ENCODE assay signal across 9 mouse cellular contexts in the genomic region with DNA sequence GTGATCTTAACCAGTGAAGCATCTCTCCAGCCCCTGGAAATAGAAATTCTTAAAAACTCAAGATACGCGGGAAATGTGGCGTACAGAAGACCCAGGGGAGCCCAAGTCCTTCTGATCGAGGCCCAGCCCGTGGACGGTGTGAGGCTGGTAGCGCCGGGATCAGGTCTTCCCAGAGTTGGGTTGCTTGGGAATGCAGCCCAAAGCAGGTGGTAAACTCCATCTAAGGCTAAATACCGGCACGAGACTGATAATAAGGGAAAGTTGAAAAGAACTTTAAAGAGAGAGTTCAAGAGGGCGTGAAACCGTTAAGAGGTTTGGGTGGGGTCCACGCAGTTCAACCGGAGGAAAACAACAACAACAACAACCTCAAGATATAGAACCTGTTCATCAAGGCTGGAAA. TPM values are rescaled to one million over a fixed set of nuclear protein-coding genes. Genes with fewer than 3 reads are reported as not detected.
DNase-seq lines count a peak whose midpoint lies in the region; ATAC-seq lines count a peak whose summit lies in the region.
"Had no signal": no experiment of that assay in that cellular context is flagged by ENCODE, and none has a peak within 500 bp of the region (broad histone marks: within the 10 kb centered on the region; RNA-seq: fewer than 3 reads in every experiment).

No protein-coding gene starts in this region.

- H3K27me3 ChIP-seq in embryonic facial prominence, embryonic 11.5 days (ENCODE audit: control insufficient read depth, insufficient read depth, low read length), result no peaks in the 10 kb centered on the region
- no peaks in the 10 kb centered on the region for H3K27me3 ChIP-seq in liver, embryonic 13.5 days

- H3K4me2 ChIP-seq in embryonic facial prominence, embryonic 11.5 days (ENCODE audit: low read depth, low read length), result no peak overlapping the region
- H3K4me2 ChIP-seq in liver, embryonic 13.5 days, result no peak overlapping the region

- no peaks in the 10 kb centered on the region for H3K36me3 ChIP-seq in embryonic facial prominence, embryonic 11.5 days (replicated peaks; ENCODE audit: control insufficient read depth, insufficient read depth, low read depth, low read length)
- H3K36me3 ChIP-seq in liver, embryonic 13.5 days, result no peaks in the 10 kb centered on the region

- WGBS in embryonic facial prominence, embryonic 11.5 days, result 93% methylated on average over 14 of the region's 14 CpGs
- 74% methylated on average over 14 of the region's 14 CpGs for WGBS in liver, embryonic 13.5 days (ENCODE audit: insufficient replicate concordance)

- DNase-seq in heart, postnatal 4 days, result peak; percentile 19
- DNase-seq in heart, adult 18-20 months, result no peak
- DNase-seq in urinary bladder, postnatal 10 days (ENCODE audit: low spot score), result peak; percentile 16
- DNase-seq in urinary bladder, adult 2 months (ENCODE audit: low spot score), result no peak
- DNase-seq in embryonic facial prominence, embryonic 11.5 days (ENCODE audit: low spot score), result peak; percentile 73
- DNase-seq in liver, embryonic 13.5 days, result no peak
- no peak for DNase-seq in layer of hippocampus, postnatal 25 days (ENCODE audit: extremely low spot score in 1 of 2, low spot score in 1 of 2)
- DNase-seq in layer of hippocampus, adult 18-20 months (ENCODE audit: low spot score in 2 of 2), result no peak

- no peaks in the 10 kb centered on the region for H3K4me1 ChIP-seq in embryonic facial prominence, embryonic 11.5 days (ENCODE audit: control insufficient read depth, insufficient read depth, low read length)
- no peaks in the 10 kb centered on the region for H3K4me1 ChIP-seq in liver, embryonic 13.5 days (replicated peaks)

- no peak overlapping the region for H3K4me3 ChIP-seq in embryonic facial prominence, embryonic 11.5 days (ENCODE audit: low read depth, low read length)
- no peak overlapping the region for H3K4me3 ChIP-seq in liver, embryonic 13.5 days (replicated peaks)

- no peak overlapping the region for H3K27ac ChIP-seq in embryonic facial prominence, embryonic 11.5 days (replicated peaks; ENCODE audit: low read depth, low read length)
- no peak overlapping the region for H3K27ac ChIP-seq in liver, embryonic 13.5 days

- no peaks in the 10 kb centered on the region for H3K9me3 ChIP-seq in embryonic facial prominence, embryonic 11.5 days (replicated peaks; ENCODE audit: control insufficient read depth, low read length)
- no peaks in the 10 kb centered on the region for H3K9me3 ChIP-seq in liver, embryonic 13.5 days (replicated peaks)

- ATAC-seq in embryonic facial prominence, embryonic 11.5 days (replicated peaks; ENCODE audit: insufficient number of reproducible peaks, low FRiP score, low TSS enrichment, low read depth), result peak; percentile 80
- ATAC-seq in liver, embryonic 13.5 days (ENCODE audit: low read depth), result peak; percentile 89

- no peak overlapping the region for H3K9ac ChIP-seq in embryonic facial prominence, embryonic 11.5 days (replicated peaks; ENCODE audit: low read length)
- no peak overlapping the region for H3K9ac ChIP-seq in liver, embryonic 13.5 days

RNA-seq across cellular contexts. Expression of a gene that starts 25.3 kb away (rescaled TPM):
- total RNA-seq in heart, postnatal 4 days (2021), result not detected
- not detected for total RNA-seq in heart, adult 18-20 months (2021)
- polyA plus RNA-seq in urinary bladder, adult 2 months (2012; rRNA removed), result not detected in 2 replicates
- not detected in 2 replicates for polyA plus RNA-seq in embryonic facial prominence, embryonic 11.5 days (2014; fragmentation: Nextera tagmentation; extraction: Ambion mirVana)
- polyA plus RNA-seq in liver, embryonic 13.5 days (2015; fragmentation: Nextera tagmentation; extraction: Ambion mirVana), result not detected in 2 replicates
- total RNA-seq in layer of hippocampus, postnatal 25 days (2021), result under 1 TPM; 0.12 to 0.44 TPM
- under 1 TPM; 0.35 to 0.51 TPM for total RNA-seq in layer of hippocampus, adult 18-20 months (2021)
- polyA plus RNA-seq: cortical plate, adult 2 months had no signal

RNA-seq across cellular contexts. Expression of a gene that starts 46.0 kb away (rescaled TPM):
- 1 to 10 TPM; 1.2 to 1.8 TPM for total RNA-seq in heart, postnatal 4 days (2021)
- total RNA-seq in heart, adult 18-20 months (2021), result under 1 TPM; 0.87 to 0.89 TPM
- 0.81 and 0.99 TPM in 2 replicates for polyA plus RNA-seq in urinary bladder, adult 2 months (2012; rRNA removed)
- 4.1 and 5.1 TPM in 2 replicates for polyA plus RNA-seq in embryonic facial prominence, embryonic 11.5 days (2014; fragmentation: Nextera tagmentation; extraction: Ambion mirVana)
- 2.9 and 3.1 TPM in 2 replicates for polyA plus RNA-seq in liver, embryonic 13.5 days (2015; fragmentation: Nextera tagmentation; extraction: Ambion mirVana)
- 1 to 10 TPM; 1.2 to 1.8 TPM for total RNA-seq in layer of hippocampus, postnatal 25 days (2021)
- 1 to 10 TPM; 1.3 TPM for total RNA-seq in layer of hippocampus, adult 18-20 months (2021)

RNA-seq across cellular contexts. Expression of a gene that starts 46.6 kb away (rescaled TPM):
- total RNA-seq in heart, postnatal 4 days (2021), result 10 to 100 TPM; 34.2 to 40.4 TPM
- total RNA-seq in heart, adult 18-20 months (2021), result 10 to 100 TPM; 19.5 TPM
- 19.3 and 24.2 TPM in 2 replicates for polyA plus RNA-seq in urinary bladder, adult 2 months (2012; rRNA removed)
- polyA plus RNA-seq in embryonic facial prominence, embryonic 11.5 days (2014; fragmentation: Nextera tagmentation; extraction: Ambion mirVana), result 14.0 and 14.6 TPM in 2 replicates
- 3.7 and 4.6 TPM in 2 replicates for polyA plus RNA-seq in liver, embryonic 13.5 days (2015; fragmentation: Nextera tagmentation; extraction: Ambion mirVana)
- 10 to 100 TPM; 71.6 to 92.4 TPM for total RNA-seq in layer of hippocampus, postnatal 25 days (2021)
- total RNA-seq in layer of hippocampus, adult 18-20 months (2021), result 10 to 100 TPM; 75.1 to 87.6 TPM

Comparison
In these comparisons a context has a peak if more than half of its experiments do, and no peak if none do; other contexts are left out.
1. DNase-seq: peak in heart, postnatal 4 days (single experiment), urinary bladder, postnatal 10 days (single experiment) and embryonic facial prominence, embryonic 11.5 days (single experiment); none in heart, adult 18-20 months (0 of 2), urinary bladder, adult 2 months (single experiment), liver, embryonic 13.5 days (single experiment), layer of hippocampus, postnatal 25 days (0 of 2) and layer of hippocampus, adult 18-20 months (0 of 2).